Mouse (Mus musculus) stomach, embryonic 15.5 days (tissue): ENCODE data around the gene Agr2. TPM values are rescaled to one million over a fixed set of nuclear protein-coding genes. Genes with fewer than 3 reads are reported as not detected.
A peak's percentile ranks its signal among the peaks of the same experiment; 100 is the strongest.

ENCODE experiments used
- ATAC-seq: fragments of 200-750 bp; cut with Nextera tagmentation; 2 replicates; pipeline ENCODE4 v1.8.0; 2017; ENCODE audit warnings: low read depth, moderate number of reproducible peaks, moderate TSS enrichment; ENCODE audit not compliant: insufficient read depth, low FRiP score
- H3K27ac ChIP-seq: fragments of 300-500 bp; sonication (generic); 2 replicates; pipeline ENCODE4 v1.5.1; 2015; ENCODE audit warnings: mild to moderate bottlenecking, inconsistent platforms
- H3K27me3 ChIP-seq: fragments of 300-500 bp; sonication (generic); replicated peaks from 2 replicates; pipeline ENCODE4 v1.6.1; 2015; ENCODE audit warnings: inconsistent platforms
- H3K36me3 ChIP-seq: fragments of 300-500 bp; sonication (generic); 2 replicates; pipeline ENCODE4 v1.6.1; 2015; ENCODE audit warnings: inconsistent platforms
- H3K4me1 ChIP-seq: fragments of 300-500 bp; sonication (generic); 2 replicates; pipeline ENCODE4 v1.6.1; 2015; ENCODE audit warnings: inconsistent platforms
- H3K4me2 ChIP-seq: fragments of 300-500 bp; sonication (generic); 2 replicates; pipeline ENCODE4 v1.6.1; 2015; ENCODE audit warnings: mild to moderate bottlenecking, inconsistent platforms
- H3K4me3 ChIP-seq: fragments of 300-500 bp; sonication (generic); replicated peaks from 2 replicates; pipeline ENCODE4 v1.5.1; 2015; ENCODE audit warnings: inconsistent platforms
- H3K9ac ChIP-seq: fragments of 300-500 bp; sonication (generic); 2 replicates; pipeline ENCODE4 v1.6.1; 2015; ENCODE audit warnings: inconsistent platforms
- H3K9me3 ChIP-seq: fragments of 300-500 bp; sonication (generic); 2 replicates; pipeline ENCODE4 v1.6.1; 2016; ENCODE audit warnings: inconsistent platforms
- WGBS: fragments of 180-500 bp; shearing (Covaris S2); methylation state at CpG from one replicate; pipeline ENCODE4 v1.1.7; 2015; 5-methylcytosine and 5-hydroxymethylcytosine counted together
- polyA plus RNA-seq: library from polyadenylated mRNA; unstranded; fragments of >200 nt; fragmentation: Nextera tagmentation; extraction: Ambion mirVana; gene quantifications from 2 replicates; pipeline ENCODE4 v1.2.1, GENCODE M21; 2015

Agr2 gene
- 203 and 225 TPM in 2 replicates for polyA plus RNA-seq

- H3K4me3 ChIP-seq = peak within 1 kb of the TSS; percentile 21
- H3K27ac ChIP-seq = peak within 1 kb of the TSS; percentile 63
- no peak within 1 kb of the TSS; the same call in 1 of the 2 replicates for H3K4me2 ChIP-seq
- H3K27me3 ChIP-seq = no peaks in the 10 kb centered on the region
- H3K4me1 ChIP-seq = 0 out of 2 replicates have a peak, but pooled peaks cover 3% of the 10 kb centered on the region
- ATAC-seq = peak; percentile 80
- no peaks in the 10 kb centered on the region for H3K9me3 ChIP-seq
- no peaks in the 10 kb centered on the region for H3K36me3 ChIP-seq
- no peak within 1 kb of the TSS for H3K9ac ChIP-seq
- WGBS = 57% methylated on average over 9 of the region's 9 CpGs
These were observed at the start of gene Agr2 for GRCm38 (mm10) chr12:35992711-35993110. Agr2 (plus strand) TSS chr12:35992907.

- Histone ChIP-seq H3K4me3 (no peak overlapping the region), H3K27ac (no peak overlapping the region), H3K4me1 (no peaks in the 10 kb centered on the region), H3K4me2 (no peak overlapping the region), H3K9me3 (no peaks in the 10 kb centered on the region), H3K27me3 (no peaks in the 10 kb centered on the region), H3K9ac (no peak overlapping the region), H3K36me3 (no peaks in the 10 kb centered on the region)
- 43% methylated on average over 1 of the region's 1 CpGs for WGBS
- no peak for ATAC-seq
These were observed 41.0 kb upstream of the Agr2 start for GRCm38 (mm10) chr12:35951757-35952156.

- no peaks in the 10 kb centered on the region for H3K4me1 ChIP-seq
- no peak overlapping the region for H3K4me2 ChIP-seq
- no peak for ATAC-seq
- H3K36me3 ChIP-seq = no peaks in the 10 kb centered on the region
- 77% methylated on average over 2 of the region's 2 CpGs for WGBS
- no peaks in the 10 kb centered on the region for H3K27me3 ChIP-seq
- H3K27ac ChIP-seq = no peak overlapping the region
- no peak overlapping the region for H3K4me3 ChIP-seq
- H3K9ac ChIP-seq = no peak overlapping the region
- no peaks in the 10 kb centered on the region for H3K9me3 ChIP-seq
These were observed 35.5 kb upstream of the Agr2 start for GRCm38 (mm10) chr12:35957235-35957634.

GRCm38 (mm10) chr12:35966098-35966767 is 26.5 kb upstream of the Agr2 start:
- Histone ChIP-seq H3K4me1 (no peaks in the 10 kb centered on the region), H3K27ac (0 out of 2 replicates have a peak overlapping the region, but pooled peaks have one; percentile 2), H3K9ac (no peak overlapping the region), H3K4me2 (0 out of 2 replicates have a peak overlapping the region, but pooled peaks have one; percentile 6), H3K27me3 (no peaks in the 10 kb centered on the region), H3K36me3 (no peaks in the 10 kb centered on the region), H3K4me3 (no peak overlapping the region), H3K9me3 (no peaks in the 10 kb centered on the region)
- peak; percentile 43; the same call in 1 of the 2 replicates for ATAC-seq
- WGBS = 46% methylated on average over 7 of the region's 7 CpGs

GRCm38 (mm10) chr12:35966768-35967141 is 26.0 kb upstream of the Agr2 start:
- Histone ChIP-seq H3K9me3 (no peaks in the 10 kb centered on the region), H3K27ac (peak overlapping the region; percentile 2; the same call in 1 of the 2 replicates), H3K36me3 (no peaks in the 10 kb centered on the region), H3K4me3 (no peak overlapping the region), H3K27me3 (no peaks in the 10 kb centered on the region), H3K9ac (no peak overlapping the region), H3K4me2 (no peak overlapping the region), H3K4me1 (no peaks in the 10 kb centered on the region)
- no peak for ATAC-seq
- 64% methylated on average over 7 of the region's 7 CpGs for WGBS

GRCm38 (mm10) chr12:35975898-35976297 is 16.8 kb upstream of the Agr2 start:
- 87% methylated on average over 3 of the region's 3 CpGs for WGBS
- no peak for ATAC-seq

GRCm38 (mm10) chr12:35977633-35978246 is 15.0 kb upstream of the Agr2 start:
- Histone ChIP-seq H3K36me3 (no peaks in the 10 kb centered on the region), H3K27me3 (no peaks in the 10 kb centered on the region), H3K4me1 (peaks cover 6% of the 10 kb centered on the region; the same call in 1 of the 2 replicates), H3K27ac (no peak overlapping the region), H3K9ac (no peak overlapping the region), H3K4me3 (no peak overlapping the region), H3K4me2 (no peak overlapping the region), H3K9me3 (no peaks in the 10 kb centered on the region)
- 41% methylated on average over 6 of the region's 6 CpGs for WGBS
- no peak for ATAC-seq

More at GRCm38 (mm10) chr12:35975898-35976297, 16.8 kb upstream of the Agr2 start:
- H3K27me3 ChIP-seq = no peaks in the 10 kb centered on the region
- H3K4me3 ChIP-seq = no peak overlapping the region
- no peak overlapping the region for H3K9ac ChIP-seq
- H3K4me1 ChIP-seq = no peaks in the 10 kb centered on the region
- no peaks in the 10 kb centered on the region for H3K36me3 ChIP-seq
- H3K9me3 ChIP-seq = no peaks in the 10 kb centered on the region
- no peak overlapping the region for H3K4me2 ChIP-seq
- H3K27ac ChIP-seq = no peak overlapping the region

- Histone ChIP-seq H3K9ac (no peak overlapping the region), H3K9me3 (no peaks in the 10 kb centered on the region), H3K27me3 (no peaks in the 10 kb centered on the region), H3K4me3 (no peak overlapping the region), H3K4me2 (no peak overlapping the region), H3K36me3 (no peaks in the 10 kb centered on the region), H3K4me1 (peaks cover 6% of the 10 kb centered on the region; the same call in 1 of the 2 replicates), H3K27ac (no peak overlapping the region)
- WGBS = 50% methylated on average over 5 of the region's 5 CpGs
- ATAC-seq = peak; percentile 86
These were observed 13.1 kb upstream of the Agr2 start for GRCm38 (mm10) chr12:35979625-35980024.

- no peak overlapping the region for H3K9ac ChIP-seq
- no peak overlapping the region for H3K4me3 ChIP-seq
- WGBS = 24% methylated on average over 6 of the region's 6 CpGs
- no peaks in the 10 kb centered on the region for H3K27me3 ChIP-seq
- peaks cover 6% of the 10 kb centered on the region; the same call in 1 of the 2 replicates for H3K4me1 ChIP-seq
- no peak overlapping the region; the same call in 1 of the 2 replicates for H3K27ac ChIP-seq
- no peaks in the 10 kb centered on the region for H3K36me3 ChIP-seq
- H3K4me2 ChIP-seq = no peak overlapping the region
- peak; percentile 81 for ATAC-seq
- no peaks in the 10 kb centered on the region for H3K9me3 ChIP-seq
These were observed 10.9 kb upstream of the Agr2 start for GRCm38 (mm10) chr12:35981732-35982360.

GRCm38 (mm10) chr12:35983472-35983871 is 9.2 kb upstream of the Agr2 start:
- H3K4me1 ChIP-seq = peaks cover 6% of the 10 kb centered on the region; the same call in 1 of the 2 replicates
- H3K27me3 ChIP-seq = no peaks in the 10 kb centered on the region
- WGBS = 88% methylated on average over 9 of the region's 9 CpGs
- no peak overlapping the region for H3K9ac ChIP-seq
- no peaks in the 10 kb centered on the region for H3K9me3 ChIP-seq
- no peaks in the 10 kb centered on the region for H3K36me3 ChIP-seq
- H3K4me3 ChIP-seq = no peak overlapping the region
- no peak overlapping the region for H3K27ac ChIP-seq
- ATAC-seq = no peak
- no peak overlapping the region for H3K4me2 ChIP-seq

- Histone ChIP-seq H3K4me2 (no peak overlapping the region), H3K27me3 (no peaks in the 10 kb centered on the region), H3K36me3 (no peaks in the 10 kb centered on the region), H3K4me3 (no peak overlapping the region), H3K4me1 (peaks cover 6% of the 10 kb centered on the region; the same call in 1 of the 2 replicates), H3K9ac (no peak overlapping the region), H3K27ac (no peak overlapping the region), H3K9me3 (no peaks in the 10 kb centered on the region)
- WGBS = 74% methylated on average over 5 of the region's 5 CpGs
- peak; percentile 45; the same call in 1 of the 2 replicates for ATAC-seq
These were observed 8.0 kb upstream of the Agr2 start for GRCm38 (mm10) chr12:35984743-35985142.
